Comparison of ENCODE assay signal across 18 mouse cellular contexts in genomic region chr4:145270136-145270535, GRCm38 (mm10). TPM values are rescaled to one million over a fixed set of nuclear protein-coding genes. Genes with fewer than 3 reads are reported as not detected.
DNase-seq lines count a peak whose midpoint lies in the region; ATAC-seq and TF ChIP-seq lines count a peak whose summit lies in the region.
"Had no signal": no experiment of that assay in that cellular context is flagged by ENCODE, and none has a peak within 500 bp of the region (broad histone marks: within the 10 kb centered on the region; RNA-seq: fewer than 3 reads in every experiment).

No protein-coding gene starts in this region.

- intact Hi-C loops in left cerebral cortex, postnatal 14 days (cut with DNase I), result no loop called here
- intact Hi-C loops in left cerebral cortex, adult 2 months (cut with DNase I), result no loop called here

- no peak overlapping the region for H3K4me3 ChIP-seq in left cerebral cortex, adult 2 months
- H3K4me3 ChIP-seq in bone marrow macrophage, adult 2 months (ENCODE audit: insufficient read depth, low read length), result 0 out of 2 replicates have a peak overlapping the region, but pooled peaks have one; percentile 7
- H3K4me3 ChIP-seq: embryonic facial prominence, embryonic 15.5 days; heart, embryonic 13.5 days; midbrain, embryonic 12.5 days; neural tube, embryonic 12.5 days had no signal

- no peak for TF ChIP-seq POLR2A in bone marrow macrophage, adult 2 months (IDR thresholded peaks at IDR 0.05; ENCODE audit: borderline replicate concordance, low read depth, low read length)

- peak; percentile 41 to 42; a peak in 3 of 4 replicates for ATAC-seq in hematopoietic stem cell, adult 5-6 weeks (replicated peaks in 1 of 2; ENCODE audit: insufficient read depth in 1 of 2, low FRiP score in 2 of 2, low TSS enrichment in 1 of 2, low read depth in 1 of 2, poor library complexity in 2 of 2, severe bottlenecking in 2 of 2)
- peak; percentile 64 for ATAC-seq in megakaryocyte progenitor cell, adult 5-6 weeks (replicated peaks; ENCODE audit: poor library complexity)
- ATAC-seq: forebrain, embryonic 14.5 days; intestine, embryonic 16.5 days had no signal

- H3K4me1 ChIP-seq in bone marrow macrophage, adult 2 months (ENCODE audit: control insufficient read depth, insufficient read depth, low read length), result peaks cover 76% of the 10 kb centered on the region
- H3K4me1 ChIP-seq: heart, embryonic 13.5 days; midbrain, embryonic 12.5 days; neural tube, embryonic 12.5 days had no signal

- no peak overlapping the region for H3K27ac ChIP-seq in left cerebral cortex, adult 2 months
- peak overlapping the region; percentile 95 for H3K27ac ChIP-seq in bone marrow macrophage, adult 2 months (ENCODE audit: insufficient read depth, low read depth, low read length)
- H3K27ac ChIP-seq: embryonic facial prominence, embryonic 15.5 days; heart, embryonic 13.5 days; midbrain, embryonic 12.5 days; neural tube, embryonic 12.5 days had no signal

- DNase-seq in left cerebral cortex, postnatal 14 days (ENCODE audit: low spot score in 2 of 2), result peak; percentile 20 to 42
- DNase-seq in left cerebral cortex, adult 2 months (ENCODE audit: extremely low spot score in 1 of 2, low spot score in 2 of 2), result no peak
- DNase-seq in T-cell, adult 2 months (ENCODE audit: low spot score), result no peak
- DNase-seq in Muller cell, postnatal 12 days (ENCODE audit: inconsistent ontology term), result no peak
- DNase-seq: adrenal gland, postnatal 25 days; cerebellum, adult 11-12 months; kidney, postnatal 14 days had no signal

- TF ChIP-seq CTCF in left cerebral cortex, adult 2 months (IDR thresholded peaks at IDR 0.05), result no peak
- no peak for TF ChIP-seq CTCF in bone marrow macrophage, adult 2 months (IDR thresholded peaks at IDR 0.05; ENCODE audit: low read depth, low read length)

RNA-seq across cellular contexts. Expression of gene Tnfrsf1b, which starts 23.5 kb away (rescaled TPM):
- 1 to 10 TPM; 2.8 to 3.1 TPM for total RNA-seq in left cerebral cortex, postnatal 14 days (2021)
- 1 to 10 TPM; 2.9 to 3.1 TPM for total RNA-seq in left cerebral cortex, adult 2 months (2021)
- polyA plus RNA-seq in bone marrow macrophage, adult 2 months (2012; ENCODE audit: insufficient read depth, insufficient read length, missing spikeins), result 181 and 222 TPM in 2 replicates
- 21.4 and 40.0 TPM in 2 replicates for total RNA-seq in hematopoietic stem cell, adult 5-6 weeks (2017)
- 29.7 and 32.8 TPM in 2 replicates for total RNA-seq in megakaryocyte progenitor cell, adult 5-6 weeks (2015)
- total RNA-seq in megakaryocyte progenitor cell, adult 5-6 weeks (2017), result 33.0 and 34.2 TPM in 2 replicates
- total RNA-seq: G1E had no signal
- polyA plus RNA-seq: G1E had no signal

RNA-seq across cellular contexts. Expression of gene Tnfrsf8, which starts 44.8 kb away (rescaled TPM):
- total RNA-seq in left cerebral cortex, postnatal 14 days (2021), result 1 to 10 TPM in 1 of 2 experiments, under 1 TPM in 1; 0.68 to 1.2 TPM
- 1 to 10 TPM in 1 of 2 experiments, under 1 TPM in 1; 0.91 to 1.5 TPM for total RNA-seq in left cerebral cortex, adult 2 months (2021)
- polyA plus RNA-seq in bone marrow macrophage, adult 2 months (2012; ENCODE audit: insufficient read depth, insufficient read length, missing spikeins), result 0.39 and 1.1 TPM in 2 replicates
- 0.25 TPM in 1 of 2 replicates, not detected in the other for total RNA-seq in hematopoietic stem cell, adult 5-6 weeks (2017)
- 1.4 TPM in 2 replicates for total RNA-seq in megakaryocyte progenitor cell, adult 5-6 weeks (2015)
- 0.74 and 1.1 TPM in 2 replicates for total RNA-seq in megakaryocyte progenitor cell, adult 5-6 weeks (2017)
- total RNA-seq: gastrocnemius, adult 18-20 months had no signal
- polyA plus RNA-seq: G1E; intestine, embryonic 16.5 days; midbrain, embryonic 12.5 days had no signal

Comparison
In these comparisons a context has a peak if more than half of its experiments do, and no peak if none do; other contexts are left out.
1. DNase-seq: peak in left cerebral cortex, postnatal 14 days (2 of 2); none in left cerebral cortex, adult 2 months (0 of 2), T-cell, adult 2 months (single experiment) and Muller cell, postnatal 12 days (single experiment).